Mouse (Mus musculus): ENCODE data around the gene A930002H24Rik.
"Not testable (repeated sequence)": the region's sequence is repeated elsewhere in the genome, so short reads cannot be mapped to it uniquely, and the experiment has no call there.

A930002H24Rik gene

GRCm38 (mm10) chr17:63863647-63864149, at the start of gene A930002H24Rik:
TSS of gene A930002H24Rik (minus strand) at chr17:63863791.
- ATAC-seq (ENCODE audit: low TSS enrichment) = peak; percentile 99

- no peak for ATAC-seq (ENCODE audit: low TSS enrichment)
Measured at GRCm38 (mm10) chr17:63909297-63909696, 45.7 kb upstream of the A930002H24Rik start.

GRCm38 (mm10) chr17:63897050-63897449, 33.5 kb upstream of the A930002H24Rik start:
- no peak for ATAC-seq (ENCODE audit: low TSS enrichment)

GRCm38 (mm10) chr17:63895829-63896228, 32.2 kb upstream of the A930002H24Rik start:
- ATAC-seq (ENCODE audit: low TSS enrichment) = no peak

GRCm38 (mm10) chr17:63890611-63891010, 27.0 kb upstream of the A930002H24Rik start:
- no peak for ATAC-seq (ENCODE audit: low TSS enrichment)

- no peak for ATAC-seq (ENCODE audit: low TSS enrichment)
Measured at GRCm38 (mm10) chr17:63886988-63887387, 23.4 kb upstream of the A930002H24Rik start.

GRCm38 (mm10) chr17:63880009-63880408, 16.4 kb upstream of the A930002H24Rik start:
- no peak for ATAC-seq (ENCODE audit: low TSS enrichment)

- peak; percentile 72; the same call in 1 of the 2 replicates for ATAC-seq (ENCODE audit: low TSS enrichment)
Measured at GRCm38 (mm10) chr17:63878889-63879288, 15.3 kb upstream of the A930002H24Rik start.

GRCm38 (mm10) chr17:63871773-63872172, 8.2 kb upstream of the A930002H24Rik start:
- no peak for ATAC-seq (ENCODE audit: low TSS enrichment)

GRCm38 (mm10) chr17:63864171-63864571, 580 bp upstream of the A930002H24Rik start:
- ATAC-seq (ENCODE audit: low TSS enrichment) = peak; percentile 53

GRCm38 (mm10) chr17:63863012-63863630, 470 bp downstream of the A930002H24Rik start, which contains the start of gene Fer:
TSS of gene Fer (plus strand) at chr17:63863062.
- ATAC-seq (ENCODE audit: low TSS enrichment) = peak; percentile 35

- no peak for ATAC-seq (ENCODE audit: low TSS enrichment)
Measured at GRCm38 (mm10) chr17:63862399-63862798, 1.2 kb downstream of the A930002H24Rik start.

- ATAC-seq (ENCODE audit: low TSS enrichment) = no peak
Measured at GRCm38 (mm10) chr17:63860988-63861387, 2.6 kb downstream of the A930002H24Rik start.

GRCm38 (mm10) chr17:63857023-63857544, 6.5 kb downstream of the A930002H24Rik start:
- ATAC-seq (ENCODE audit: low TSS enrichment) = no peak

GRCm38 (mm10) chr17:63850016-63850415, 13.6 kb downstream of the A930002H24Rik start:
- no peak for ATAC-seq (ENCODE audit: low TSS enrichment)

GRCm38 (mm10) chr17:63849566-63849965, 14.0 kb downstream of the A930002H24Rik start:
- ATAC-seq (ENCODE audit: low TSS enrichment) = peak; percentile 99

GRCm38 (mm10) chr17:63849151-63849550, 14.4 kb downstream of the A930002H24Rik start:
- peak; percentile 51 for ATAC-seq (ENCODE audit: low TSS enrichment)

- ATAC-seq (ENCODE audit: low TSS enrichment) = not testable (repeated sequence)
Measured at GRCm38 (mm10) chr17:63845766-63846165, 17.8 kb downstream of the A930002H24Rik start.

GRCm38 (mm10) chr17:63844936-63845335, 18.7 kb downstream of the A930002H24Rik start:
- ATAC-seq (ENCODE audit: low TSS enrichment) = no peak

- no peak for ATAC-seq (ENCODE audit: low TSS enrichment)
Measured at GRCm38 (mm10) chr17:63842226-63842625, 21.4 kb downstream of the A930002H24Rik start.

- no peak for ATAC-seq (ENCODE audit: low TSS enrichment)
Measured at GRCm38 (mm10) chr17:63839636-63840269, 23.8 kb downstream of the A930002H24Rik start.

GRCm38 (mm10) chr17:63838144-63838543, 25.4 kb downstream of the A930002H24Rik start:
- ATAC-seq (ENCODE audit: low TSS enrichment) = no peak

- peak; percentile 27; the same call in 1 of the 2 replicates for ATAC-seq (ENCODE audit: low TSS enrichment)
Measured at GRCm38 (mm10) chr17:63836641-63837040, 26.9 kb downstream of the A930002H24Rik start.

Measured in frontal cortex, adult (tissue).